Comparison of ENCODE assay signal across 19 mouse cellular contexts in the genomic region with DNA sequence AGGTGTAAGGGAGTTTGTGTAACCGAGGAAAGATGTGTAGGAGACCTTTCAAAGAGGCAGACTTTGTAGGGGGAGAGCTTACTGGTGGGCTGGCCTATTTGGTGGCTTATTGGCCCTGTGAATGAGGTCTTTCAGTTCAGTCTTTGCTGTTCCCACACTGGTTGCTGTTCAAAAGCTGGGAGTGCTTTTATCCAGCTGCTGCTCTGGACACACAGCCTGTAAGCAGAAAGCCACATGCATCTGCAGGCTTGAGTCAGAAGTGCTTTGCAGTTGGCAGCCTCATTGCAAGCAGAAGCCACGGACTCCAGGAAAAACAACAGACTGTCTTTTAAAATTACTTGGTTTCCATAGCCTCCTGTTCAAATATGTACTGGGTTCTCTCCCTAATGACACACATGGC. TPM values are rescaled to one million over a fixed set of nuclear protein-coding genes. Genes with fewer than 3 reads are reported as not detected.
DNase-seq lines count a peak whose midpoint lies in the region; ATAC-seq lines count a peak whose summit lies in the region.
"Had no signal": no experiment of that assay in that cellular context is flagged by ENCODE, and none has a peak within 500 bp of the region (broad histone marks: within the 10 kb centered on the region; RNA-seq: fewer than 3 reads in every experiment).

No protein-coding gene starts in this region.

- no peak overlapping the region for H3K9ac ChIP-seq in embryonic facial prominence, embryonic 14.5 days (ENCODE audit: low read depth, low read length)
- H3K9ac ChIP-seq in heart, embryonic 12.5 days: no peak overlapping the region
- no peak overlapping the region for H3K9ac ChIP-seq in midbrain, embryonic 11.5 days (ENCODE audit: low read length)
- no peak overlapping the region for H3K9ac ChIP-seq in midbrain, embryonic 14.5 days (replicated peaks; ENCODE audit: low read length)
- no peak overlapping the region for H3K9ac ChIP-seq in midbrain, embryonic 15.5 days
- H3K9ac ChIP-seq: embryonic facial prominence, embryonic 13.5 days; hindbrain, embryonic 12.5 days; liver, embryonic 15.5 days; midbrain, embryonic 12.5 days had no signal

- no peaks in the 10 kb centered on the region for H3K36me3 ChIP-seq in embryonic facial prominence, embryonic 14.5 days (ENCODE audit: control insufficient read depth, insufficient read depth, low read length)
- H3K36me3 ChIP-seq in embryonic facial prominence, embryonic 10.5 days (replicated peaks): peaks cover 7% of the 10 kb centered on the region
- H3K36me3 ChIP-seq in heart, embryonic 12.5 days: peaks cover 6% of the 10 kb centered on the region; the same call in 1 of the 2 replicates
- H3K36me3 ChIP-seq in midbrain, embryonic 11.5 days (ENCODE audit: control insufficient read depth, insufficient read depth, low read length): no peaks in the 10 kb centered on the region
- no peaks in the 10 kb centered on the region for H3K36me3 ChIP-seq in midbrain, embryonic 14.5 days (ENCODE audit: control insufficient read depth, insufficient read depth, low read length)
- H3K36me3 ChIP-seq in midbrain, embryonic 15.5 days (replicated peaks): no peaks in the 10 kb centered on the region
- H3K36me3 ChIP-seq: embryonic facial prominence, embryonic 13.5 days; heart, embryonic 10.5 days; hindbrain, embryonic 12.5 days; liver, embryonic 15.5 days; midbrain, embryonic 12.5 days had no signal

- H3K27ac ChIP-seq in embryonic facial prominence, embryonic 14.5 days (replicated peaks; ENCODE audit: low read depth, low read length): no peak overlapping the region
- H3K27ac ChIP-seq in embryonic facial prominence, embryonic 10.5 days (replicated peaks): no peak overlapping the region
- no peak overlapping the region for H3K27ac ChIP-seq in heart, embryonic 12.5 days (ENCODE audit: poor library complexity, severe bottlenecking)
- H3K27ac ChIP-seq in midbrain, embryonic 11.5 days (ENCODE audit: low read depth, low read length): no peak overlapping the region
- no peak overlapping the region for H3K27ac ChIP-seq in midbrain, embryonic 14.5 days (replicated peaks; ENCODE audit: low read depth, low read length)
- no peak overlapping the region for H3K27ac ChIP-seq in midbrain, embryonic 15.5 days
- H3K27ac ChIP-seq: embryonic facial prominence, embryonic 13.5 days; heart, embryonic 10.5 days; hindbrain, embryonic 12.5 days; liver, embryonic 15.5 days; midbrain, embryonic 12.5 days had no signal

- WGBS in embryonic facial prominence, embryonic 14.5 days: 35% methylated on average over 2 of the region's 2 CpGs
- 49% methylated on average over 2 of the region's 2 CpGs for WGBS in embryonic facial prominence, embryonic 10.5 days
- 65% methylated on average over 2 of the region's 2 CpGs for WGBS in heart, embryonic 12.5 days
- WGBS in midbrain, embryonic 11.5 days: 50% methylated on average over 2 of the region's 2 CpGs
- WGBS in midbrain, embryonic 14.5 days: 35% methylated on average over 2 of the region's 2 CpGs
- 43% methylated on average over 2 of the region's 2 CpGs for WGBS in midbrain, embryonic 15.5 days

- no peak for ATAC-seq in embryonic facial prominence, embryonic 14.5 days (ENCODE audit: low read depth)
- ATAC-seq in heart, embryonic 12.5 days (ENCODE audit: insufficient number of reproducible peaks, low FRiP score): no peak
- peak; percentile 33; the same call in 1 of the 2 replicates for ATAC-seq in midbrain, embryonic 11.5 days (ENCODE audit: low FRiP score)
- ATAC-seq in midbrain, embryonic 14.5 days (ENCODE audit: low FRiP score, low TSS enrichment): no peak
- ATAC-seq in midbrain, embryonic 15.5 days (replicated peaks): peak; percentile 61; the same call in 1 of the 2 replicates

- no peaks in the 10 kb centered on the region for H3K9me3 ChIP-seq in embryonic facial prominence, embryonic 14.5 days (ENCODE audit: control insufficient read depth, low read length)
- no peaks in the 10 kb centered on the region for H3K9me3 ChIP-seq in embryonic facial prominence, embryonic 10.5 days
- H3K9me3 ChIP-seq in heart, embryonic 12.5 days (replicated peaks): no peaks in the 10 kb centered on the region
- no peaks in the 10 kb centered on the region for H3K9me3 ChIP-seq in midbrain, embryonic 11.5 days (ENCODE audit: control insufficient read depth, low read length)
- H3K9me3 ChIP-seq in midbrain, embryonic 14.5 days (ENCODE audit: control insufficient read depth, low read length): no peaks in the 10 kb centered on the region
- no peaks in the 10 kb centered on the region for H3K9me3 ChIP-seq in midbrain, embryonic 15.5 days
- H3K9me3 ChIP-seq: embryonic facial prominence, embryonic 13.5 days; heart, embryonic 10.5 days; hindbrain, embryonic 12.5 days; liver, embryonic 15.5 days; midbrain, embryonic 12.5 days had no signal

- no peak overlapping the region for H3K4me3 ChIP-seq in embryonic facial prominence, embryonic 14.5 days (ENCODE audit: low read depth, low read length)
- H3K4me3 ChIP-seq in embryonic facial prominence, embryonic 10.5 days: no peak overlapping the region
- H3K4me3 ChIP-seq in heart, embryonic 12.5 days: no peak overlapping the region
- no peak overlapping the region for H3K4me3 ChIP-seq in midbrain, embryonic 11.5 days (ENCODE audit: low read depth, low read length)
- H3K4me3 ChIP-seq in midbrain, embryonic 14.5 days (replicated peaks; ENCODE audit: low read depth, low read length): no peak overlapping the region
- H3K4me3 ChIP-seq in midbrain, embryonic 15.5 days: no peak overlapping the region
- H3K4me3 ChIP-seq: embryonic facial prominence, embryonic 13.5 days; heart, embryonic 10.5 days; hindbrain, embryonic 12.5 days; liver, embryonic 15.5 days; midbrain, embryonic 12.5 days had no signal

- no peak overlapping the region for H3K4me2 ChIP-seq in embryonic facial prominence, embryonic 14.5 days (ENCODE audit: low read depth, low read length)
- H3K4me2 ChIP-seq in heart, embryonic 12.5 days: no peak overlapping the region
- no peak overlapping the region for H3K4me2 ChIP-seq in midbrain, embryonic 11.5 days
- no peak overlapping the region for H3K4me2 ChIP-seq in midbrain, embryonic 14.5 days (ENCODE audit: low read length)
- H3K4me2 ChIP-seq in midbrain, embryonic 15.5 days: no peak overlapping the region
- H3K4me2 ChIP-seq: embryonic facial prominence, embryonic 13.5 days; hindbrain, embryonic 12.5 days; liver, embryonic 15.5 days; midbrain, embryonic 12.5 days had no signal

- DNase-seq in embryonic facial prominence, embryonic 14.5 days (ENCODE audit: low spot score): peak; percentile 40
- no peak for DNase-seq in embryonic facial prominence, embryonic 10.5 days (ENCODE audit: low spot score)
- DNase-seq in heart, adult 9 months (ENCODE audit: low spot score in 2 of 2): peak; percentile 33 to 63
- no peak for DNase-seq in midbrain, embryonic 11.5 days (ENCODE audit: low spot score, missing footprints)
- no peak for DNase-seq in midbrain, embryonic 14.5 days
- DNase-seq in kidney, postnatal 25 days: no peak
- DNase-seq: adrenal gland, adult 2 months; B cell, adult 2 months; cerebellum, postnatal 10 days; kidney, adult 8-10 months; lung, postnatal 14 days; thymus, adult 18-20 months had no signal

- no peaks in the 10 kb centered on the region for H3K27me3 ChIP-seq in embryonic facial prominence, embryonic 14.5 days (replicated peaks; ENCODE audit: control insufficient read depth, insufficient read depth, low read length)
- H3K27me3 ChIP-seq in embryonic facial prominence, embryonic 10.5 days (replicated peaks; ENCODE audit: low read depth, poor library complexity, severe bottlenecking): no peaks in the 10 kb centered on the region
- H3K27me3 ChIP-seq in heart, embryonic 12.5 days (replicated peaks): no peaks in the 10 kb centered on the region
- no peaks in the 10 kb centered on the region for H3K27me3 ChIP-seq in midbrain, embryonic 11.5 days (ENCODE audit: control insufficient read depth, insufficient read depth, low read length)
- no peaks in the 10 kb centered on the region for H3K27me3 ChIP-seq in midbrain, embryonic 14.5 days (ENCODE audit: control insufficient read depth, insufficient read depth, low read length)
- no peaks in the 10 kb centered on the region for H3K27me3 ChIP-seq in midbrain, embryonic 15.5 days (replicated peaks)
- H3K27me3 ChIP-seq: embryonic facial prominence, embryonic 13.5 days; hindbrain, embryonic 12.5 days; liver, embryonic 15.5 days; midbrain, embryonic 12.5 days had no signal

- H3K4me1 ChIP-seq in embryonic facial prominence, embryonic 14.5 days (ENCODE audit: control insufficient read depth, insufficient read depth, low read length): no peaks in the 10 kb centered on the region
- 0 out of 2 replicates have a peak, but pooled peaks cover 3% of the 10 kb centered on the region for H3K4me1 ChIP-seq in embryonic facial prominence, embryonic 10.5 days
- H3K4me1 ChIP-seq in heart, embryonic 12.5 days (replicated peaks): no peaks in the 10 kb centered on the region; the same call in 1 of the 2 replicates
- peaks cover 4% of the 10 kb centered on the region for H3K4me1 ChIP-seq in midbrain, embryonic 11.5 days (ENCODE audit: control insufficient read depth, insufficient read depth, low read length)
- no peaks in the 10 kb centered on the region for H3K4me1 ChIP-seq in midbrain, embryonic 14.5 days (ENCODE audit: control insufficient read depth, insufficient read depth, low read length)
- H3K4me1 ChIP-seq in midbrain, embryonic 15.5 days: no peaks in the 10 kb centered on the region
- H3K4me1 ChIP-seq: embryonic facial prominence, embryonic 13.5 days; hindbrain, embryonic 12.5 days had no signal

RNA-seq across cellular contexts. Expression of a gene that starts 16.6 kb away (rescaled TPM):
- 5.9 and 6.4 TPM in 2 replicates for polyA plus RNA-seq in embryonic facial prominence, embryonic 14.5 days (2014; fragmentation: Nextera tagmentation; extraction: Ambion mirVana)
- polyA plus RNA-seq in embryonic facial prominence, embryonic 10.5 days (2016; fragmentation: Nextera tagmentation; extraction: Ambion mirVana): 5.1 and 6.0 TPM in 2 replicates
- polyA plus RNA-seq in heart, embryonic 12.5 days (2016; fragmentation: Nextera tagmentation; extraction: Ambion mirVana): 4.6 and 5.4 TPM in 2 replicates
- polyA plus RNA-seq in midbrain, embryonic 11.5 days (2014; fragmentation: Nextera tagmentation; extraction: Ambion mirVana): 6.1 and 6.5 TPM in 2 replicates
- 10.8 and 14.1 TPM in 2 replicates for polyA plus RNA-seq in midbrain, embryonic 14.5 days (2014; fragmentation: Nextera tagmentation; extraction: Ambion mirVana)
- 9.6 and 11.4 TPM in 2 replicates for polyA plus RNA-seq in midbrain, embryonic 15.5 days (2015; fragmentation: Nextera tagmentation; extraction: Ambion mirVana)

Comparison
In these comparisons a context has a peak if more than half of its experiments do, and no peak if none do; other contexts are left out.
1. ATAC-seq: peak in midbrain, embryonic 11.5 days (single experiment) and midbrain, embryonic 15.5 days (single experiment); none in embryonic facial prominence, embryonic 14.5 days (single experiment), heart, embryonic 12.5 days (single experiment) and midbrain, embryonic 14.5 days (single experiment).
2. DNase-seq: peak in embryonic facial prominence, embryonic 14.5 days (single experiment) and heart, adult 9 months (2 of 2); none in embryonic facial prominence, embryonic 10.5 days (single experiment), midbrain, embryonic 11.5 days (single experiment), midbrain, embryonic 14.5 days (single experiment) and kidney, postnatal 25 days (0 of 2).